Mouse (Mus musculus) CD4-positive, CD25-positive, alpha-beta regulatory T cell, adult 2 months (primary cell): ENCODE measurements around the gene Mgat4d.
"Not testable (repeated sequence)": the region's sequence is repeated elsewhere in the genome, so short reads cannot be mapped to it uniquely, and the experiment has no call there.

Experiments used
- DNase-seq: peaks from one replicate; pipeline ENCODE4 v3.0.0-alpha.2; 2012; ENCODE audit warnings: low read depth, low spot score

Gene Mgat4d

DNA sequence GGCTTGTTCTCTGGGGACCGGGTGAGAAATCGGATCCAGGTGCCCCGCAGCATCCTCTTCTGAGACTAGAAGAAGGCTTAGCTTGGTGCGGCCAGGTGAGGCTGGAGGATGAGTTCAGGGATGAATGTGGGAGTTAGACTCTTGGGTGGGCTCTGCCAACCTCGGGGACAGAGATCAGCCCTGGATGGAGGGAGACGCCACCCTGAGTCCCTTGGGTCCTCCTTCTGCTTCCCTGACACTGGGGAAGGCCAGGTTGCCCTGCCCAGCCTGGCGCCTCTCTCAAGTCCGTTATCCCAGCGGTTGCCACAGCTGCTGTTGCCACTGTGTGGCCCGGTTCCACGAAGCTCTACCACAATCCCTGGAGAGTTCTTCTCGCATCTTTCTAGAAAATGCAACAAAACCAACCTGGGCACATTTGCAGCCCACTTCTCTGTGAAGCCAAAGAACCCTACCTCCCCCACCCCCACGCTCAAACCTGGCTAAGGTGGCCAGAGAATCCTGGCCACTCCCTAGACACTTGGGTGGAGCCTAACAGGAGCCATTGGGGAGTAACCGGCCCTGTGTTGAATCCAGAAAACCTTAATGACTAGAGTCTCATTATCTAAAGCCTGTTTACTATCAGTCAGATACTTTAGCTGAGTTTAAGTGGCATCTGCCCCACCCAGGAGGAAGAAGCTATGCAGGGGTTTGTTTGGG is 41.9 kb downstream of the Mgat4d start:
- no peak for DNase-seq

DNA sequence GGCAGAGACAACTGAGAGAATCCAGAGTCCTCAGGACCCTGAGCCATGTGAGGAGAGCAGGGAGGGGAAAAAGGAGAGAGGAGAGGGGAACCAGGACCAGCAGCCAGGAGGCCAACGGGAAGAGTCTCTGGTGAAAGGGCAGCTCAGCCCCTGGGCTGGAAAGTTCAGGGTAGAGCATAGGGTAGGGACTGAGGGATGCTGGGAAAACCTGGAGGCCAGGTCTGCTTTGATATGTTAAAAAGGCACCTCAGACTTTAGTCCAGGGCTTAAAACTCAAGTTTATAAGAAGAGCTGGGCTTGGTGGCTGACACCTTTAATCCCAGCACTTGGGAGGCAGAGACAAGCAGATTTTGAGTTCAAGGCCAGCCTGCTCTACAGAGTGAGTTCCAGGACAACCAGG is 44.2 kb downstream of the Mgat4d start:
- DNase-seq, result no peak

DNA sequence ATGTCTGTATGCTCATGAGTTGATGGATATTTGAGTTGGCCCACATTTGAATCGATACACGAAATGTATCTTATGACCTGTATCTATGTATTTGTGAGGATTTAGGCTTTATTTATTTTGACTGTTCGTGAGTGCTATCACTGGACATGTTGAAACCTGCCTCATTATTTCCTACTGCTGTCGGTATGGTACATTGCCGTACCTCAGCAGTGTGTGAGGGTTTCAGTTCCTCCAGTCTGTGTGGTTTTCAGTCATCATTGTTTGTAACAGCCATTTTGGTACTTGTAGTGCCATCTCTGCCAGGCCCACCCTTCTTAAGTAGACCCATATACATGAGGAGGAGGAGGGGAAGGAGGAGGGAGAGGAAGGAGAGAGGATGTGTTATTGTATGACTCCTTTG is 46.1 kb downstream of the Mgat4d start:
- DNase-seq, result no peak

DNA sequence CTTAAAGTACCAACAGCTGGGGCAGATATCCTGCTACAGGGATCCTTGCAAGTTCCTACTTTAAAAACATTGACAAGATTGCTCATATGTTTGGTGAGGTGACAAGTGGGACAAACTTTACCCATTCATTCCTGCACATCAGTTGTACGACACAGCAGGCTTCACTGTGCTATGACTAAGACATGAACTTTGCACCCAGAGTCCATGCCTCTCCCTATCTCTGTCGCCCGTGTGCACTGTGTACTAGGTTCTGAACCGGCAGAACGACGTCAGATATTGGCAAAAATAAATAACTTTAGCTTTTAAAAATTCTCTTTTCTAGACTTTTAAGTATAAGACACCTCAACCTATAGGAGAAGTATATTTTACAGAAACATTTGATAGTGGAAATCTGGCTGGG is 48.4 kb downstream of the Mgat4d start:
- no peak for DNase-seq

DNA sequence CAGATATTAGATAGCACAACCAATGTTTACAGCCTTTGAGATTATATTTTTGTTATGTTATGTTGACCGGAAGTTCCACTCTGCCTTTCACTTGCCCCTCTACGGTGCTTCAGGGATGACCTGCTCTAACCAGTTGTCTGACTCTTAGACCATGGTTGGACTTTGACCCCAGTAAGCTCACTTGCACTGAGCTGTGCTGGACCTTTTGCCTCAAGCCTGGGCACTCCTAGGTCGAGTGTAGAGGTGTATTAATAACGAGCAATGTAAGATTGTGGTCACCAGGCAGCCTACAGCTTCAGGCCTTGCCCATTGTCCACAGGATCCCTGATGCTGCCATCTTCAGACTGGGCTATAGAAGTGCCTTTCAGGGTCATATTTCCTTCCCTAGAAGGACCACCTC is 49.5 kb downstream of the Mgat4d start:
- DNase-seq, result no peak

DNA sequence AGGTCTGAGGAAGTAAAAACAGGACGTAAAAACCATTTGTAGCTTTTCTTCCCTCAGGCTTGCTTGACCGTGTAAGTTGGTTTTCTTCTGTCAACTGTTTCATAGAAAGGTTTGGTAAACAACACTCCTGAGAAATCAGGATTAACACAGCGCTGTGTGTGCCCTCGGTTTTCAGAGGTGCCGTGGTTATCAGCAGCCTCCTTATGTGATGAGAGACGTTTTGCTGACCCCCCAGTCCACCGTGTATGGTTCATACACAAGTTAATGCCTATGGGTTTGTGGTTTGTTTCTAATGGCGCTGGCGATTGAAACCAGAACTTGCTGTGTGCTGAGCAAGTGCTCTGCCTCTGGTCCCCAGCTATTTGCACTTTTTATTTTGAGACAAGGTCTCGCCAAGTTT is 57.3 kb downstream of the Mgat4d start:
- no peak for DNase-seq

DNA sequence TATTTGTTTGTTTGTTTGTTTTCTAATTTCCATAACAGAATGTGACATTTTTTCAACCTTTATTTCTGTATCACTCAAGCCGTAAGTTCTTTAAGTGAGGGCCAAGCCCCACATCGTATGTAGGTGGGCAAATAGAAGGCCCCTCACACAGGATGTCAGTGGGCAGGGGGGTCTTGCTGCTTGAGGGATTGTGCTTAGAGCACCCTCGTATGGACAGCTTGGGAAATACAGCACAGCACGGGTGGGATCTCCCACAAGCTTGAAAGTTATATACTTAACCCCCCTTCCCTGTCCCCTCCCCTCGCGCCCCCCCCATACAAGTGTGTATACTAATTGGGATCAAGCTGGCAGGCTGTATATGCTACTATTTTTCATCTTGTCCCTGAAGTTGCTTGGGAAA is 58.6 kb downstream of the Mgat4d start:
- DNase-seq, result no peak

DNA sequence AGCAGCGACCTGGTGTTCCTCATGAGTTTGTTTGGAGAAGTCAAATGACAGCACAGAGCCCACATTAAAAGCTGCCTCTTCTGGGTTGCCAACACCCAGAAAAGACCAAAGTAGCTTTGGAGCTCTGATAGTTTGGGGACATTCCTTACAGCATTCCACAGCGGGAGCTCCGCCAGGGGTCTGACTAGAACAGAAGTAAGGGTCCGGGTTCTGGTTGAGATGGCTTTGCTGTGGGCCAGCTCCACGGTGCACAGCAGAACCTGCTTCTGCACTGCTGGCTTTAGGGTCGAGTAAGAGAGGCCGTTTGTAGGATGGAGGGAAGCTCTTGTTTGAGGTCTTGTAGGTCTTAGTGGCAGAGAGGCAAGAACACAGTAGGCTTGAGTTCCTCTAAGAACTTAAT is 60.2 kb downstream of the Mgat4d start:
- no peak for DNase-seq

DNA sequence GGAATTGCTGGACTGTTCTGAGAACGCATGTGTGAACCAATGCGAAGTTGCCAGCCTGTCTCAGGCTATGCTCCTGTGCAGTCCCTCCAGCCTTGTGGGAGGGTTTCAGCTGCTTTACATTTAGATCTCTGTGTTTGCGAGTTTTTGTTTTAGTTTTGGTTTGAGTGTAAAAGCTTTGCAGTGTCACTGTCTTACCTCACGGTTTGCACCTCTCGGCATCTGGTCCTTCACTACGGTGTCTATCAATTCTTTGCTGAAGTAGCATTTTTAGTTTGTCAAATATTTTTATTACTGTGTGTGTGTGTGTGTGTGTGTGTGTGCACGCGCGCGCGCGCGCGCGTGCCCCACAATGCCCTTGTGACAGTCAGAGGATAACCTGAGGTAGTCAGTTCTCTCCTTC is 68.6 kb downstream of the Mgat4d start:
- DNase-seq, result no peak

DNA sequence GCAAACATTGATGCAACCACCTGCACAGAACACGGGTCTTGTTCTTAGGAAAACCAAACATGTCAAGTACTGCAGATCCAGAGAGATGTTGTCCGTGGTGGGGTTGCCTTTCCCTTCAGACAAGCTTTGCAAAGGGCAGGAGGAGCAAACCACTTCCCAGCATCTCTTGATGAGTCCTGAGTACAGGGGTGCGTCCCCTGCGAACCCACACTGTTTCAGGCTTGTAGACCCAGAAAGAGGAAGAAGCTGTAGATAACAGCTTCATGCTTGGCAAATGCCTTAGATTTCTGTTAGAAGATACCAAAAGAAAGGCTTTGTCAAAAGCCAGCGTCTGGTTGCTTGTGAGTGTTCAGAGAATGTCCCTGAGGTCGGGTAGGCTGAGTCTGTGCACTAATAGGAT is 69.7 kb downstream of the Mgat4d start:
- no peak for DNase-seq

DNA sequence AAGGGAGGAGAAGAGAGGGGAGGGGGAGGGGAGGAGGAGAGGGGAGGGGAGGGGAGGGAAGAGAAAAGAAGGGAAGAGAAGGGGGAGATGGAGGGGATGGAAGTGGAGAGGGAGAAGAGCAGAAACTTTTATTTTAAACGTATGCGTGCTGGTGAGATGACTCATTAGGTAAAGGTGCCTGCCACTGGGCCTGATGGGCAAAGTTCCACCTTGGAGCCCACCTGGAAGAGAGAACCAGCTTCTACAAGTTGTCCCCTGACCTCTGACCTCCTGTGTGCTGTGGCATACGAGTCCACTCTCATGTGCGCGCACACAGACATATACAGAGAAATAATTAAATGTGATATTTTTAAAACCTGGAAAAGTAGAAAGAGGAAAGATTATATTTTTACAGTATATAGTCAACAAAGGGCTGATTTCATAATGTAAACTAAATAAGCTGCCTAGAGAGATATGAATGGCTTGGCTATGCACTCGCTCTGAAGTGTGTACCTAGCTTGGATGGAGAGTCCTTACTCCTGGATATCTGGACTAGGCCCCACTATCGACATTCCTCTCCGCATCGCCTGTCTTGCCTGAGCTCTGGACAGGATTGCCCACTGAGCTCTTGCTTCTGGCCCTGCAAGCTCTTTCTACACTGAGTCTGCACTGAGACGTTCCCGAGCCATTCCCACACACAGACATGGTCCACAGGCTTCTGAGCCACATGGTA is 70.7 kb downstream of the Mgat4d start:
- no peak for DNase-seq

DNA sequence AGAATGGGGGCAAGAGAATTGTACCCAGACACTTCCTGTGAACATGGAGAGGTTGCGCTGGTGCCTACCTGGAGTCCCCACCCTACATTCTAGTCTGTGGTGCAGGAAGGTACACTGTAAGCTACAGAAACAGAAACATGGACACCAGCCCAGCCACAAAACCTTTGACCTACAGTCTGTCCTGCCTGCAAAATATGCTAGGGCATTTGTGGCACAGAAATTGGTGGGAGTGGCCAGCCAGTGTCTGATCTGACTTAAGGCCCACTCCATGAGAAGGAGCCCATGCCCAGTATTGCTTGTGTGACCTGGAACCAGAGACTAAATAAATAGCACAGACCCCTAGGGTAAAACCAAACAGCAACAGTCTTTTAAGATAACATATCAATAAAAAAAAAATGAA is 73.1 kb downstream of the Mgat4d start:
- DNase-seq, result no peak

DNA sequence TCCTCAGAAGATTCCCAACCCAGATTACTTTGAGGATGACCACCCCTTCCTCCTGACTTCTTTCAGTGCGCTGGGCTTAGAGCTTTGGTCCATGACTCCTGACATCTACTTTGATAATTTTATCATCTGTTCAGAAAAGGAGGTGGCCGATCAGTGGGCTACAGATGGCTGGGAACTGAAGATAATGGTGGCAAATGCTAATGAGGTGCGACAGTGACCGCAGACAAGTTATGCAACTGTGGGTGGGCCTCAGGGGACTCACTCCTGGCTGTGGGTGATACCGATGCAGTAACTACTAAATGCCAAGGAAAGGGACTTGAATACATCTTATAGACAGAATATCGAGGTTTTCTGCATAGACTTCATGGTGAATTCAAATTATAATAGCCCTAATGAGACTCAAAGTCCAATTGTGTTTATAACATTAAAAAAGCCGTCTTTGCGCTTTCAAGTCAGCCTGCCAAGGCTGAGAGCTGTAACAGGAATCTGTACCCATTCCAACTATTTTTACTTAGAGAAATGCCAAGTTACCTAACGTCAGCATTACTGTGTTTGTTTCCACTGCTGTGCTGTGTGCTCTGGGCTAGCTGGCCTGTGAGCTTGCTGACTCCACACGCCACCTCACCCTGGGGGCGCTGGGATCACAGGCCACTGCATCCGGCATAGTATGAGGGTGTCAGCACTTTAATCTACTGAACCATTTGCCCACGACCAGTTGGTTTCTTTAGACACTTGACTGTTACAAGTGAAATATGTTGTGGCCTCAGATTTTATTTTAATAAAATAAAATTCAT is 75.0 kb downstream of the Mgat4d start:
- no peak for DNase-seq

DNA sequence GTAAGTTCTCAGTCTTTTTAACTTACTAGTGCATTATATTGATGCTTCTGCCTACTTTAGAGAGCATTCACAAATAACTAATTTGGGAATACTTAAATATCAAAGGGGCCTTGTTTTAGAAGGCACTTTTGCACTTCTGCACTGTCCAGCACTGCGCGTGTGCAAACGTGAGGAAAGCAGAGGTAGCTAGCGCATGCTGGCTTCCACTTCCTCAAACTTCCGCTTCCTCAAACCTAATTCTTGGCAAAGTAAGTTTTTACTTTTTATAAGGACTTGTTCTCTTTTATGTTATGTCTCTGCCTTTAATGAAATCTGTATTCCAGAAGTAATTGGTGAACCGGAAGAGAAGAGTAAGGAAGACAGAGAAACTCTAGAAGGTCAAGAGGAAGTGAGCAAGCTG is 76.9 kb downstream of the Mgat4d start:
- no peak for DNase-seq

DNA sequence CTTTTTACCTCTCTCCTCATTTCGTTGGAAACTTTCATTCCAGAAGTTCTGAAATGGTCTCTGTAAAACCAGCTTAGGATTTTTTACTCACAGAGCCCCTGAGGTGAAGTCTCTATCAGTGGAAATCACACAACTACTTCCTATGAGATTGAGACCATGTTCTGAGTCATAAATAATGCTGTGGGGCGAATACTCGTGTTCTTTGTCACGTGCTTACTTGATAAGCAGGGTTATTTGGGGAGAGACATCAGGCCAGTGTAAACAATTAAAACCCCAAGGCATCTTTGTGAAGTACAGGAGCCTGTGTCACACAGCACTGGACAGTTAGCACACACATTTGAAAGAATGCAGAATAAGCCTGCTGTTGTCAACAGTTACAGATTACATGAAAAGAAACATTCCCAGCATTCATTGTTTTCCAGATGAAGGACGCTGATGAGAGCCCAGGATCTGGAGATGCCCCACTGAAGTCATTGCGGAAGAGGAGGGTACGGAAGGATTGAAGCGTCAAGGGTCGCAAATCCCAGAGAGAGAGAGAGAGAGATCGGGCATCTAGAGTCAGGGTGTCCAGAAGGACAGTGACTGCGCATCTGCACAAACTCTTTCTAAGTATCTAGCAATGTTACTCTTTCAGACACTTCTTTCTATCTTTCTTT is 78.0 kb downstream of the Mgat4d start:
- no peak for DNase-seq

DNA sequence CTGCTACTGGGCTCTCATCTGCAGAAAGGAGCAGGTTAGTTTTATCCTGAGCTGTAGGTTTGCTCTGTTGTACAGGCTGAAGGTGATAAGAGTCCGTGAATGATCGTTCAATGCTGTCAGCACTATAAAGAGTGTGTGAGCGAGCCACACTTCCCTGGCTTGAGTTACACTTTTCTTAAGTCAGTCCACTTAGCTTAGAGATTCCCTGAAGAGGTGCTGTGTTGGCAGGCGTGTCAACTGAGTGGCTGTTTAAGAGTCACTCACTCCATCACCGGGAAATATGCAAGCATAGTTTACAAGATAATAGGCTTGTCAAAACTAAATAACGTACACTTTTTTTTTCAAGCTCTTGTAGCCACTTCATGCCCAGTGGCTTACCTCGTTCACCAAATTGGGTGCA is 78.7 kb downstream of the Mgat4d start:
- DNase-seq, result no peak

DNA sequence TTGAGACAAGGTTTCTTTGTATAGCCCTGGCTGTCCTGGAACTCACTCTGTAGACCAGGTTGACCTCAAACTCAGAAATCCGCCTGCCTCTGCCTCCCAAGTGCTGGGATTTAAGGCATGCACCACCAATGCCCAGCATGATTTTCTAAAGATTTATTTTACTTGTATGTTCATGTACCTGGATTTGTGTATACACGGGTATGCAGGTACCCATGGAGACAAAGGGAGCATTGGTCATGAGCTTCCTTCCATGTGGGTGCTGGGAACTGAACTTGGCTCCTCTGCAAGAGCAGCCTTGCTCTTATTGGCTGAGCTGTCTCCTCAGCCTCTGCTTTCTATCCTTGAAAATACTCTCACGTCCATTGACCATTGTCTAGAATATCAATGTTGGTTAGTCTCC is 80.3 kb downstream of the Mgat4d start:
- not testable (repeated sequence) for DNase-seq

DNA sequence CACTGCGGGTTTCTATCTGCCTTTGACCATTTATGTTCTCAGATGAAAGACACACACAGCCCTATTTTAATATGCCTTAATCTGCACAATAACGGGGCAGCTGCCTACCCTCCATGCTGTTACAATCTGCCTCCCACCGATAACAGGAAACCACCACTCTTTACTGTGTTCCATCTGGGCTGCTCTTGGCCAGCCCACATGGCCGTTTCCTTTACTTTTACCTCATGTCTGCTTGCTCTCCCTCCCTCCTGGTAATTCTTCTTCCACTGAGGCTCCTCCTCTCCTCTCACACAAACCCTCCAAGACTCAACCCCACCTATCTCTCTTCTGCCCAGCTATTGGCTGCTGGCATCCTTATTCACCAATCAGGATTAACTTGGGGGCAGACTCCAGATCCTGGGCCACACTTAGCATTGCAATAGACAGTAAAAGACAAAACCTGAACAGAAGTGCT is 80.8 kb downstream of the Mgat4d start:
- no peak for DNase-seq
